Mouse (Mus musculus): ENCODE measurements around the gene Cdr2. TPM values are rescaled to one million over a fixed set of nuclear protein-coding genes. Genes with fewer than 3 reads are reported as not detected.
"Not testable (repeated sequence)": the region's sequence is repeated elsewhere in the genome, so short reads cannot be mapped to it uniquely, and the experiment has no call there.

Cdr2 gene
- polyA plus RNA-seq (2012; rRNA removed) = 10.9 and 13.6 TPM in 2 replicates

- peak; percentile 93 to 99 for DNase-seq (ENCODE audit: extremely low spot score in 1 of 2, low spot score in 1 of 2)
Observed at GRCm38 (mm10) chr7:120982200-120982841, at the start of gene Cdr2, which contains the start of gene Mfsd13b. TSS of gene Cdr2 (minus strand) at chr7:120982312. TSS of gene Mfsd13b (plus strand) at chr7:120982509.

GRCm38 (mm10) chr7:121029947-121030346, 47.8 kb upstream of the Cdr2 start:
- DNase-seq (ENCODE audit: extremely low spot score in 1 of 2, low spot score in 1 of 2) = not testable (repeated sequence)

- no peak for DNase-seq (ENCODE audit: extremely low spot score in 1 of 2, low spot score in 1 of 2)
Observed at GRCm38 (mm10) chr7:121026300-121026699, 44.2 kb upstream of the Cdr2 start.

GRCm38 (mm10) chr7:121025221-121026008, 43.3 kb upstream of the Cdr2 start:
- no peak for DNase-seq (ENCODE audit: extremely low spot score in 1 of 2, low spot score in 1 of 2)

- no peak for DNase-seq (ENCODE audit: extremely low spot score in 1 of 2, low spot score in 1 of 2)
Observed at GRCm38 (mm10) chr7:121020277-121020676, 38.2 kb upstream of the Cdr2 start.

GRCm38 (mm10) chr7:121018778-121019177, 36.7 kb upstream of the Cdr2 start:
- DNase-seq (ENCODE audit: extremely low spot score in 1 of 2, low spot score in 1 of 2) = no peak

- no peak for DNase-seq (ENCODE audit: extremely low spot score in 1 of 2, low spot score in 1 of 2)
Observed at GRCm38 (mm10) chr7:121014486-121014885, 32.4 kb upstream of the Cdr2 start.

GRCm38 (mm10) chr7:121011794-121012689, 29.9 kb upstream of the Cdr2 start:
- DNase-seq (ENCODE audit: extremely low spot score in 1 of 2, low spot score in 1 of 2) = no peak

GRCm38 (mm10) chr7:121003793-121004418, 21.8 kb upstream of the Cdr2 start:
- DNase-seq (ENCODE audit: extremely low spot score in 1 of 2, low spot score in 1 of 2) = no peak

- DNase-seq (ENCODE audit: extremely low spot score in 1 of 2, low spot score in 1 of 2) = no peak
Observed at GRCm38 (mm10) chr7:121002407-121002928, 20.4 kb upstream of the Cdr2 start.

GRCm38 (mm10) chr7:121001879-121002278, 19.8 kb upstream of the Cdr2 start:
- no peak for DNase-seq (ENCODE audit: extremely low spot score in 1 of 2, low spot score in 1 of 2)

GRCm38 (mm10) chr7:121000065-121000822, 18.1 kb upstream of the Cdr2 start:
- DNase-seq (ENCODE audit: extremely low spot score in 1 of 2, low spot score in 1 of 2) = no peak

- DNase-seq (ENCODE audit: extremely low spot score in 1 of 2, low spot score in 1 of 2) = no peak
Observed at GRCm38 (mm10) chr7:120999021-120999530, 17.0 kb upstream of the Cdr2 start.

- peak in 1 of 2 experiments; percentile 16 for DNase-seq (ENCODE audit: extremely low spot score in 1 of 2, low spot score in 1 of 2)
Observed at GRCm38 (mm10) chr7:120991191-120991590, 9.1 kb upstream of the Cdr2 start.

- DNase-seq (ENCODE audit: extremely low spot score in 1 of 2, low spot score in 1 of 2) = no peak
Observed at GRCm38 (mm10) chr7:120982968-120983367, 856 bp upstream of the Cdr2 start.

GRCm38 (mm10) chr7:120980931-120981924, 884 bp downstream of the Cdr2 start:
- DNase-seq (ENCODE audit: extremely low spot score in 1 of 2, low spot score in 1 of 2) = peak in 1 of 2 experiments; percentile 24

GRCm38 (mm10) chr7:120980041-120980440, 2.1 kb downstream of the Cdr2 start:
- DNase-seq (ENCODE audit: extremely low spot score in 1 of 2, low spot score in 1 of 2) = no peak

- DNase-seq (ENCODE audit: extremely low spot score in 1 of 2, low spot score in 1 of 2) = no peak
Observed at GRCm38 (mm10) chr7:120977063-120977462, 5.0 kb downstream of the Cdr2 start.
